Mouse (Mus musculus) MEL (cell line): ENCODE measurements around the gene Gm9195. TPM values are rescaled to one million over a fixed set of nuclear protein-coding genes. Genes with fewer than 3 reads are reported as not detected.

Source experiments
- DNase-seq: peaks from one replicate; pipeline ENCODE4 v3.0.0; 2011; ENCODE audit warnings: low read depth, low spot score
- H3K27ac ChIP-seq: 2 replicates; pipeline ENCODE4 v1.5.1; 2012; ENCODE audit warnings: low read depth, mild to moderate bottlenecking, control low read depth, low read length, moderate library complexity; ENCODE audit not compliant: control insufficient read depth
- H3K27me3 ChIP-seq, 2 experiments: fragments of 150-350 bp in 1 of 2; sonication (generic) in 1 of 2; 2 replicates each; pipeline ENCODE4 v1.6.1; 2012; ENCODE audit warnings: low read length in 2 of 2, mild to moderate bottlenecking in 2 of 2, improper control_type of control experiment in 1 of 2, moderate library complexity in 1 of 2; ENCODE audit not compliant: insufficient read depth in 2 of 2, control insufficient read depth in 1 of 2
- H3K36me3 ChIP-seq, 2 experiments: 2 replicates each; pipeline ENCODE4 v1.6.1; 2012 to 2014; ENCODE audit warnings: low read length in 2 of 2, improper control_type of control experiment in 1 of 2, inconsistent platforms in 1 of 2, mild to moderate bottlenecking in 1 of 2; ENCODE audit not compliant: insufficient read depth in 2 of 2, control insufficient read depth in 1 of 2
- H3K4me1 ChIP-seq, 2 experiments: fragments of 150-350 bp in 1 of 2; sonication (generic) in 1 of 2; 2 replicates each; pipeline ENCODE4 v1.6.1; 2012; ENCODE audit warnings: low read length in 2 of 2, improper control_type of control experiment in 1 of 2, mild to moderate bottlenecking in 1 of 2; ENCODE audit not compliant: insufficient read depth in 2 of 2, control insufficient read depth in 1 of 2
- H3K4me3 ChIP-seq, 2 experiments: fragments of 150-350 bp in 1 of 2; sonication (generic) in 1 of 2; 2 replicates each; pipeline ENCODE4 v1.5.1; 2012; ENCODE audit warnings: low read depth in 2 of 2, low read length in 2 of 2, mild to moderate bottlenecking in 2 of 2, moderate library complexity in 2 of 2, control low read depth in 1 of 2, improper control_type of control experiment in 1 of 2; ENCODE audit not compliant: control insufficient read depth in 1 of 2, insufficient read depth in 1 of 2
- H3K79me2 ChIP-seq: 2 replicates; pipeline ENCODE4 v1.6.1; 2012; ENCODE audit warnings: mild to moderate bottlenecking, low read length, moderate library complexity; ENCODE audit not compliant: control insufficient read depth, poor library complexity, insufficient read depth
- H3K9ac ChIP-seq: 2 replicates; pipeline ENCODE4 v1.6.1; 2012; ENCODE audit warnings: low read depth, mild to moderate bottlenecking, control low read depth, low read length, moderate library complexity; ENCODE audit not compliant: control insufficient read depth, poor library complexity, severe bottlenecking
- H3K9me3 ChIP-seq: fragments of 150-350 bp; sonication (generic); replicated peaks from 2 replicates; pipeline ENCODE4 v1.6.1; 2012; ENCODE audit warnings: mild to moderate bottlenecking, low read length, improper control_type of control experiment, moderate library complexity; ENCODE audit not compliant: insufficient read depth
- CHD1 ChIP-seq: IDR thresholded peaks from 2 replicates; pipeline ENCODE4 v1.6.1; 2012; ENCODE audit warnings: low read depth, mild to moderate bottlenecking, inconsistent platforms, low read length, improper control_type of control experiment
- CHD2 ChIP-seq: IDR thresholded peaks from 2 replicates; pipeline ENCODE4 v1.6.1; 2011; ENCODE audit warnings: low read length, improper control_type of control experiment
- E2F4 ChIP-seq: IDR thresholded peaks from 2 replicates; pipeline ENCODE4 v1.6.1; 2011; ENCODE audit warnings: low read depth, low read length, improper control_type of control experiment, borderline replicate concordance
- ELF1 ChIP-seq: IDR thresholded peaks from 2 replicates; pipeline ENCODE4 v1.6.1; 2014; ENCODE audit warnings: low read depth, mild to moderate bottlenecking, inconsistent platforms, low read length, improper control_type of control experiment, moderate library complexity
- ETS1 ChIP-seq: IDR thresholded peaks from 2 replicates; pipeline ENCODE4 v1.6.1; 2012; ENCODE audit warnings: low read depth, mild to moderate bottlenecking, inconsistent platforms, low read length, improper control_type of control experiment, moderate library complexity
- GABPA ChIP-seq: IDR thresholded peaks from 2 replicates; pipeline ENCODE4 v1.6.1; 2012; ENCODE audit warnings: low read depth, mild to moderate bottlenecking, inconsistent platforms, low read length, improper control_type of control experiment, moderate library complexity
- GATA1 ChIP-seq: IDR thresholded peaks from 2 replicates; pipeline ENCODE4 v1.6.1; 2011; ENCODE audit warnings: low read depth, low read length, improper control_type of control experiment
- HCFC1 ChIP-seq: IDR thresholded peaks from 2 replicates; pipeline ENCODE4 v1.6.1; 2012; ENCODE audit warnings: low read depth, mild to moderate bottlenecking, inconsistent platforms, low read length, improper control_type of control experiment, moderate library complexity
- JUND ChIP-seq: IDR thresholded peaks from 2 replicates; pipeline ENCODE4 v1.6.1; 2011; ENCODE audit warnings: low read depth, mild to moderate bottlenecking, improper control_type of control experiment, low read length
- KAT2A ChIP-seq: conservative IDR thresholded peaks from 2 replicates; pipeline ENCODE4 v1.6.1; 2012; ENCODE audit warnings: low read depth, low read length, improper control_type of control experiment, inconsistent platforms
- MAFK ChIP-seq: IDR thresholded peaks from 2 replicates; pipeline ENCODE4 v1.6.1; 2011; ENCODE audit warnings: low read depth, mild to moderate bottlenecking, low read length, improper control_type of control experiment, borderline replicate concordance
- MAZ ChIP-seq: IDR thresholded peaks from 2 replicates; pipeline ENCODE4 v1.6.1; 2012; ENCODE audit warnings: low read depth, mild to moderate bottlenecking, inconsistent platforms, low read length, improper control_type of control experiment
- MYB ChIP-seq: IDR thresholded peaks from 2 replicates; pipeline ENCODE4 v1.6.1; 2011; ENCODE audit warnings: mild to moderate bottlenecking, low read depth, low read length, improper control_type of control experiment
- MYC ChIP-seq: IDR thresholded peaks from 2 replicates; pipeline ENCODE4 v1.6.1; 2011; ENCODE audit warnings: low read depth, mild to moderate bottlenecking, low read length, improper control_type of control experiment, moderate library complexity
- NRF1 ChIP-seq: IDR thresholded peaks from 2 replicates; pipeline ENCODE4 v1.6.1; 2014; ENCODE audit warnings: low read depth, mild to moderate bottlenecking, inconsistent platforms, low read length, improper control_type of control experiment, moderate library complexity; ENCODE audit not compliant: poor library complexity, insufficient read depth, severe bottlenecking
- POLR2A ChIP-seq, 2 experiments: IDR thresholded peaks; 2 replicates each; pipeline ENCODE4 v1.6.1; 2011 to 2012; ENCODE audit warnings: low read length in 2 of 2, mild to moderate bottlenecking in 2 of 2, control low read depth in 1 of 2, improper control_type of control experiment in 1 of 2, low read depth in 1 of 2, moderate library complexity in 1 of 2; ENCODE audit not compliant: control insufficient read depth in 1 of 2, insufficient read depth in 1 of 2, poor library complexity in 1 of 2
- POLR2AphosphoS5 ChIP-seq: IDR thresholded peaks from 2 replicates; pipeline ENCODE4 v1.6.1; 2012; ENCODE audit warnings: low read depth, borderline replicate concordance, mild to moderate bottlenecking, inconsistent platforms, low read length, moderate library complexity, mixed read lengths
- RCOR1 ChIP-seq: IDR thresholded peaks from 2 replicates; pipeline ENCODE4 v1.6.1; 2012; ENCODE audit warnings: low read depth, mild to moderate bottlenecking, inconsistent platforms, low read length, improper control_type of control experiment
- SIN3A ChIP-seq: IDR thresholded peaks from 2 replicates; pipeline ENCODE4 v1.6.1; 2012; ENCODE audit warnings: low read length, improper control_type of control experiment, inconsistent platforms
- SMC3 ChIP-seq: IDR thresholded peaks from 2 replicates; pipeline ENCODE4 v1.6.1; 2011; ENCODE audit warnings: low read depth, low read length, improper control_type of control experiment
- TAL1 ChIP-seq: IDR thresholded peaks from 2 replicates; pipeline ENCODE4 v1.6.1; 2012; ENCODE audit warnings: mild to moderate bottlenecking, inconsistent platforms, low read length, moderate library complexity, mixed read lengths
- TBP ChIP-seq: IDR thresholded peaks from 2 replicates; pipeline ENCODE4 v1.8.0; 2011; ENCODE audit warnings: low read depth, low read length, improper control_type of control experiment
- UBTF ChIP-seq: IDR thresholded peaks from 2 replicates; pipeline ENCODE4 v1.6.1; 2012; ENCODE audit warnings: low read depth, mild to moderate bottlenecking, inconsistent platforms, low read length, improper control_type of control experiment, moderate library complexity, borderline replicate concordance; ENCODE audit not compliant: insufficient read depth
- USF1 ChIP-seq: IDR thresholded peaks from 2 replicates; pipeline ENCODE4 v1.6.1; 2014; ENCODE audit warnings: low read depth, mild to moderate bottlenecking, inconsistent platforms, low read length, improper control_type of control experiment, moderate library complexity
- ZC3H11A ChIP-seq: IDR thresholded peaks from 2 replicates; pipeline ENCODE4 v1.6.1; 2012; ENCODE audit warnings: low read depth, mild to moderate bottlenecking, inconsistent platforms, low read length, improper control_type of control experiment
- ZKSCAN1 ChIP-seq: IDR thresholded peaks from 2 replicates; pipeline ENCODE4 v1.6.1; 2012; ENCODE audit warnings: low read depth, mild to moderate bottlenecking, inconsistent platforms, low read length, improper control_type of control experiment, moderate library complexity
- ZMIZ1 ChIP-seq: IDR thresholded peaks from 2 replicates; pipeline ENCODE4 v1.6.1; 2012; ENCODE audit warnings: low read depth, mild to moderate bottlenecking, inconsistent platforms, low read length, improper control_type of control experiment, moderate library complexity
- ZNF384 ChIP-seq: IDR thresholded peaks from 2 replicates; pipeline ENCODE4 v1.6.1; 2012; ENCODE audit warnings: low read depth, mild to moderate bottlenecking, inconsistent platforms, low read length, improper control_type of control experiment
- polyA plus RNA-seq, 2 experiments: library from polyadenylated mRNA; stranded (reverse) in 1 of 2; unstranded in 1 of 2; fragments of >175 nt in 1 of 2; fragments of >200 nt in 1 of 2; gene quantifications; 2 replicates each; pipeline versions ENCODE4 v1.2.1 to v1.2.4; 2012; ENCODE audit warnings: low replicate concordance in 2 of 2, low read depth in 1 of 2; ENCODE audit not compliant: insufficient read length in 2 of 2, insufficient read depth in 1 of 2, missing spikeins in 1 of 2
- total RNA-seq: library from RNA; depleted of rRNA; stranded (reverse); fragments of 300-350 nt; gene quantifications from 2 replicates; pipeline ENCODE4 v1.2.3, GENCODE M21; 2012

Gene Gm9195
- total and polyA plus RNA-seq, 3 experiments = not detected

- Histone ChIP-seq H3K36me3 (no peaks in the 10 kb centered on the region), H3K79me2 (no peaks in the 10 kb centered on the region), H3K9ac (no peak overlapping the region), H3K4me3 (no peak overlapping the region), H3K9me3 (no peaks in the 10 kb centered on the region), H3K4me1 (no peaks in the 10 kb centered on the region), H3K27me3 (no peaks in the 10 kb centered on the region), H3K27ac (no peak overlapping the region)
- no peak for TF ChIP-seq ZC3H11A
- no peak for TF ChIP-seq ZKSCAN1
- no peak for TF ChIP-seq MAZ
- TF ChIP-seq ZNF384 = no peak
- TF ChIP-seq ELF1 = no peak
- no peak for TF ChIP-seq MYB
- no peak for TF ChIP-seq NRF1
- no peak for TF ChIP-seq SMC3
- no peak for TF ChIP-seq E2F4
- TF ChIP-seq USF1 = no peak
- TF ChIP-seq KAT2A = no peak
- TF ChIP-seq CHD1 = no peak
- no peak for TF ChIP-seq CHD2
- TF ChIP-seq GABPA = no peak
- no peak for TF ChIP-seq MYC
- no peak for TF ChIP-seq ETS1
- TF ChIP-seq, all 39 proteins: peak for 0
- DNase-seq = no peak
Measured at GRCm38 (mm10) chr14:72533862-72534261, 42.2 kb upstream of the Gm9195 start.

- Histone ChIP-seq H3K4me1 (no peaks in the 10 kb centered on the region), H3K27me3 (no peaks in the 10 kb centered on the region), H3K9me3 (no peaks in the 10 kb centered on the region), H3K79me2 (no peaks in the 10 kb centered on the region), H3K27ac (no peak overlapping the region), H3K36me3 (no peaks in the 10 kb centered on the region), H3K9ac (no peak overlapping the region), H3K4me3 (no peak overlapping the region)
- DNase-seq = no peak
- TF ChIP-seq KAT2A (no peak), ELF1 (no peak), ETS1 (no peak), UBTF (no peak), POLR2AphosphoS5 (no peak), MAFK (no peak), MYC (no peak), ZMIZ1 (no peak), TBP (no peak), SMC3 (no peak), JUND (no peak), POLR2A (IDR thresholded peaks at IDR 0.05; ENCODE audit: control insufficient read depth in 1 of 2, insufficient read depth in 1 of 2, low read depth in 1 of 2, low read length in 2 of 2, poor library complexity in 1 of 2) (no peak), GATA1 (no peak), RCOR1 (no peak), SIN3A (no peak), TAL1 (no peak), USF1 (no peak), HCFC1 (no peak)
Measured at GRCm38 (mm10) chr14:72532028-72532917, 40.6 kb upstream of the Gm9195 start.
